Mouse (Mus musculus): ENCODE measurements at regions not wholly inside any gene's neighbourhood (a gene's known extent, or its start where the extent isn't known, plus 50 kb on each side); places are given as distances from the start of the nearest gene placed in this dataset.

- DNase-seq: no peak
Observed at GRCm38 (mm10) chr19:15851622-15852021, 95.5 kb downstream of the Psat1 start.

GRCm38 (mm10) chr19:15850722-15851121 is 96.4 kb downstream of the Psat1 start:
- no peak for DNase-seq

- no peak for DNase-seq
Observed at GRCm38 (mm10) chr19:15849235-15849634, 97.9 kb downstream of the Psat1 start.

GRCm38 (mm10) chr19:15838327-15838726 is 108.8 kb downstream of the Psat1 start:
- peak; percentile 6 for DNase-seq

GRCm38 (mm10) chr19:15837715-15838175 is 109.4 kb downstream of the Psat1 start:
- no peak for DNase-seq

GRCm38 (mm10) chr19:15836956-15837714 is 110.0 kb downstream of the Psat1 start:
- no peak for DNase-seq

- no peak for DNase-seq
Observed at GRCm38 (mm10) chr19:15836201-15836955, 110.8 kb downstream of the Psat1 start.

GRCm38 (mm10) chr19:15830385-15830784 is 116.8 kb downstream of the Psat1 start:
- DNase-seq: no peak

- no peak for DNase-seq
Observed at GRCm38 (mm10) chr19:15829158-15829557, 118.0 kb downstream of the Psat1 start.

GRCm38 (mm10) chr19:15827990-15828705 is 119.0 kb downstream of the Psat1 start:
- no peak for DNase-seq

GRCm38 (mm10) chr19:15827120-15827989 is 119.8 kb downstream of the Psat1 start:
- DNase-seq: no peak

GRCm38 (mm10) chr19:15823688-15824371 is 123.3 kb downstream of the Psat1 start:
- DNase-seq: no peak

- no peak for DNase-seq
Observed at GRCm38 (mm10) chr19:15820020-15820419, 127.1 kb downstream of the Psat1 start.

- DNase-seq: no peak
Observed at GRCm38 (mm10) chr19:15815166-15815565, 132.0 kb downstream of the Psat1 start.

GRCm38 (mm10) chr19:15809008-15809407 is 138.1 kb downstream of the Psat1 start:
- DNase-seq: no peak

GRCm38 (mm10) chr19:15807681-15808080 is 139.5 kb downstream of the Psat1 start:
- DNase-seq: no peak

GRCm38 (mm10) chr19:15803131-15803889 is 143.8 kb downstream of the Psat1 start:
- DNase-seq: no peak

GRCm38 (mm10) chr19:15802641-15803040 is 144.5 kb downstream of the Psat1 start:
- no peak for DNase-seq

GRCm38 (mm10) chr19:15801811-15802486 is 145.2 kb downstream of the Psat1 start:
- DNase-seq: peak; percentile 72
